Mouse (Mus musculus) adrenal gland (tissue): ENCODE results near the gene Plppr3.

Experiments used
- intact Hi-C: fragments of 180-260 bp; cut with DNase I; formaldehyde crosslinking; loops from one replicate; pipeline ENCODE4 v1.15.1; 2025
- long read RNA-seq, 2 experiments: library from polyadenylated mRNA; unstranded; transcript quantifications; one replicate each; pipeline ENCODE4 v2.0.0; 2020; ENCODE audit warnings: borderline replicate concordance in 1 of 2; ENCODE audit not compliant: insufficient replicate concordance in 1 of 2

The Plppr3 gene
- long read RNA-seq, experiment 1, partial matches to known transcripts: 0 of 1 reads
- long read RNA-seq, experiment 1, other reads (novel, unspliced or antisense): 0 of 1 reads
- long read RNA-seq, experiment 2, partial matches to known transcripts: 0 of 1 reads
- long read RNA-seq, experiment 2, other reads (novel, unspliced or antisense): 1 of 1 reads

DNA sequence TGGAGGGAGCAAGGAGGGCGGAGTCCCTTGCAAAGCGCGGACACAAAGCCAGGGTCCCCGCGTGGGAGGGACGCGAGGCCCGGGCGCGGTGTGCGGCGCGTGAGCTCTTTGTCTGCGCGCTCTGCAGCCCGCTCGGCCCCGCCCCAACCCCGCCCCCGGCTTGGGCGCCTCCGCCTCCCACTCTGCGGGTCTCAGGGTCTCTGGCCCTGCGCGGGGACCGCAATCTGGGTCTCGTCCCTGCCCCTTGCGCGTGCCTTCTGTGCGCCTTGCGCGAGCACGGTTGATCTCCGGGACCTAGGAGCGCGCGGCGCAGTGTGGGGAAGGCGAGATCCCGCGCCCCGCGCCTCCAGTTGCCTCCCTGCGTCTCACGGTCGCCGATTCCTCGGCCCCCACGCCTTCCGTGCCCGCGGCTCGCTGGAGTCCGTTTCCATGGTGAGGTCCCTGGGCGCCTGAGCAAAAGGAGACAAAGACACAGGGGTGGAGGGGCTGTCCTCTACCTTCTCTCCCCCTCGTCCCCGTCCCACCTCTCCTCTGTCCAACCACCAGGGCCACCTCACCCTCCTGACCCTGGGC lies at the start of gene Plppr3, which contains the start of gene Prtn3:
TSS of gene Plppr3 (minus strand) at position 345 of the 573 bp plus-strand sequence.
TSS of gene Prtn3 (plus strand) at position 187 of the 573 bp plus-strand sequence.
- intact Hi-C loops: no loop called here

DNA sequence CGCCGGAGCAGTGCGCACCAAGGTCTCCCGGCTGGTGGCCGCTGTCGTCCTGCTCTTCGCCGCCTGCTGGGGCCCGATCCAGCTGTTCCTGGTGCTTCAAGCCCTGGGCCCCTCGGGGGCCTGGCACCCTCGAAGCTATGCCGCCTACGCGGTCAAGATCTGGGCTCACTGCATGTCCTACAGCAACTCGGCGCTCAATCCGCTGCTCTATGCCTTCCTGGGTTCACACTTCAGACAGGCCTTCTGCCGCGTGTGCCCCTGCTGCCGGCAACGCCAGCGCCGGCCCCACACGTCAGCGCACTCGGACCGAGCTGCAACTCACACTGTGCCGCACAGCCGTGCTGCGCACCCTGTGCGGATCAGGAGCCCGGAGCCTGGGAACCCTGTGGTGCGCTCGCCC lies 47.1 kb upstream of the Plppr3 start:
- intact Hi-C loops: loop anchor here (5.0 kb wide), 1 partner anchor 39 kb away; no protein-coding TSS in a partner anchor

DNA sequence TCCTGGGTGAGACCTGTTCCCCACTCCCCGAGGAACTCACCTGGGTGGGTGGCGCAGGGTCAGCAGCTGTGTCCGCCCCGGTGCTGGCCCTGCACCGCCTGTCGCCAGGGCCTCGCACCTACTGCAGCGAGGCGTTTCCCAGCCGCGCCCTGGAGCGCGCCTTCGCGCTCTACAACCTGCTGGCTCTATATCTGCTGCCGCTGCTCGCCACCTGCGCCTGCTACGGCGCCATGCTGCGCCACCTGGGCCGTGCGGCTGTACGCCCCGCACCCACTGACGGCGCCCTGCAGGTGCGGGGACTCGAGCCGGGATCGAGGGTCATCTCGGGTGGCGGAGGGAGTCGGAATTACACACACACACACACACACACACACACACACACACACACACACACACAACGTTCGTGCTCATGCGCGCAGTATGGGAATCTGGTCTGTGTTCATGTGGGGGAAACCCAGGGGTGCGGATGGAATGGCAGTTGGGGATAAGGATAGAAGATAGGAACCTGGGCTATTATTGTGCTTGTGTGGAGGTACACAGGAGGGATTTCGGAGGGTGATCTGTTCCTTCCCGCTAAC lies 46.6 kb upstream of the Plppr3 start, which contains the start of gene R3hdm4:
TSS of gene R3hdm4 (minus strand) at position 251 of the 578 bp plus-strand sequence.
- intact Hi-C loops: loop anchor here (5.0 kb wide), 1 partner anchor 39 kb away; no protein-coding TSS in a partner anchor

GRCm38 (mm10) chr10:79920056-79920890 lies 45.8 kb upstream of the Plppr3 start:
- intact Hi-C loops: loop anchor here (5.0 kb wide), 1 partner anchor 38 kb away; no protein-coding TSS in a partner anchor

DNA sequence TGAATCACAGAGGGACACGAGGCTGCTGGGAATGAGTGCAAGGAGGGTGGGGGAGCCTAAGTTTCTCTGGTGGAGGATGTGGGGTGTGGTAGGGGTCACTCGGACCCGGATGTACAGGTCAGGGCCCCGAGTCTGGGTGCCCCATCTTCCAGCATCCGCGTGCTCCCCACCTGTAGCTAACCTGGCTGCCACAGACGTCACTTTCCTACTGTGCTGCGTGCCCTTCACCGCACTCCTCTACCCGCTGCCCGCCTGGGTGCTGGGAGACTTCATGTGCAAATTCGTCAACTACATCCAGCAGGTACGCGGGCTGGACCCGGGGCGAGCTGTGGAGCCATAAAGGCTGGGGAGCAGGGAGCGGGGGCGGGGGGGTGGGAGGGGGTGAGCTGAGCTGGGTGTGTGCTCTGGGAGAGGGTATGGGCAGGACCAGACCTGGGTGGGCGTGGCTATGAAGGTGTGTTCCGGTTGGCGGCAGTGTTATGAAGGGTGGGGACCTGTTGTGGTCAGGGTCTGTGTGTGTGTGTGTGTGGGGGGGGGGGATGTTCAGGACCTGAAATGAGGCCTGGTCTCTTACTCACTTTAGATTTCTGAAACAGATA lies 44.9 kb upstream of the Plppr3 start:
- intact Hi-C loops: no loop called here

DNA sequence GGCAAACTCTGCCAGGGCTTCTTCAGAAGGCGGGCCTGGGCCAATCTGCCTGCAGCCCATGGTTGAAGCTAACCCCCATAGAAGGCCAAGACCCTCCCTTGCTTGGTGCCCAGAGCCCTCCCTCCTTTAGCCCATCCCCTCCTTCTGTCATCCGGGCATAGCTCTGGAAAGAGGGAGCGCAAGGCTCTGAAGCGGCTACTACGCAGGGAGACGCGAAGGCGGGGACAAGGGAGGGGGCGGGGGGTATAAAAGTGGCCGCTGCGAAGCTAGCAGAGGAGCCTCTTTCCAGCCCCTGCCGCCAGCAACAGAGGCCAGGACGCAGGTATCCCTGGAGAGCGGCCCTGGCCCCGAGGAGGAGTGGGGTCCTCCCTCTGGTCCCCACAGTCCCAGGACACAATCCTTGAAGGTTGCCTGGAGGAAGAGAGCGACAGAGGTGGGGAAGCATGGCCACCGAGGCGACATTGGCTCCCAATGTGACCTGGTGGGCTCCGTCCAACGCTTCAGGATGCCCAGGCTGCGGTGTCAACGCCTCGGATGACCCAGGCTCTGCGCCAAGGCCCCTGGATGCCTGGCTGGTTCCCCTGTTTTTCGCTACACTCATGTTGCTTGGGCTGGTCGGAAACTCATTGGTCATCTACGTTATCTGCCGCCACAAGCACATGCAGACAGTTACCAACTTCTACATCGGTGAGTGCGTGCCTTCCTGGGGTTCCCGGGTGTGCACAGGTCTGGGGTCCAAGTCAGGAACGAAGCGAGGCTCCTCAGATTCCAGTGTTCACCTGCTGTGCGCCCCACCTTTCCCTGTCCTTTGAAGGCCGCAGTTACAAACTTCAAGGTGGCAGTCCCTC lies 44.0 kb upstream of the Plppr3 start:
- intact Hi-C loops: no loop called here

DNA sequence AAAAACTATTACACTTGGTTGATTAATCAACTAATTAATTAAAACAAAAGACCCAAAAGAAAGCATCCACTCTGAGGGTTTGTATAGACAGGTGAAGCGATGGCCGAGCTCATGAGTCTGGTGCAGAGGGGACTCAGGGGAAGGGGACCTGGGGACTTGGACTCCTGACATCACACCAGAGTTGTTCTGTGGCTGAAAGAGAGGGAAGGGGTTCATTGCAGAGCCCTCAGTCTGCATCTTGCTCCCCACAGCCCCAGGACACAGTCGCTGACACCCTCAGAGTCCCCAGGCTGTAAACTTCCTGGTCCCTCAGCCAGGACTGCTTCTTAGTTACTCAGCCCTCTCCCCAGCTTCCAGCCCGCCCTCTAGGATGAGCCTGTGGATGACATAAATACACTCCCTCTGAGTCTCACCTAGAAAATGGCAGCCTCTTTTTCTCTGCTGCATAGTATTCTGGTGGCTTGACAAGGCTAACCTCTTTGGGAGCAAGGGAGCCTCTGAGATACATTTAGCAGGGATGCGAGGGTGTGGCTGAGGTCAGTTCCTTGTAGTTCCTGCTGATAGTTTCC lies 43.2 kb upstream of the Plppr3 start:
- intact Hi-C loops: no loop called here

DNA sequence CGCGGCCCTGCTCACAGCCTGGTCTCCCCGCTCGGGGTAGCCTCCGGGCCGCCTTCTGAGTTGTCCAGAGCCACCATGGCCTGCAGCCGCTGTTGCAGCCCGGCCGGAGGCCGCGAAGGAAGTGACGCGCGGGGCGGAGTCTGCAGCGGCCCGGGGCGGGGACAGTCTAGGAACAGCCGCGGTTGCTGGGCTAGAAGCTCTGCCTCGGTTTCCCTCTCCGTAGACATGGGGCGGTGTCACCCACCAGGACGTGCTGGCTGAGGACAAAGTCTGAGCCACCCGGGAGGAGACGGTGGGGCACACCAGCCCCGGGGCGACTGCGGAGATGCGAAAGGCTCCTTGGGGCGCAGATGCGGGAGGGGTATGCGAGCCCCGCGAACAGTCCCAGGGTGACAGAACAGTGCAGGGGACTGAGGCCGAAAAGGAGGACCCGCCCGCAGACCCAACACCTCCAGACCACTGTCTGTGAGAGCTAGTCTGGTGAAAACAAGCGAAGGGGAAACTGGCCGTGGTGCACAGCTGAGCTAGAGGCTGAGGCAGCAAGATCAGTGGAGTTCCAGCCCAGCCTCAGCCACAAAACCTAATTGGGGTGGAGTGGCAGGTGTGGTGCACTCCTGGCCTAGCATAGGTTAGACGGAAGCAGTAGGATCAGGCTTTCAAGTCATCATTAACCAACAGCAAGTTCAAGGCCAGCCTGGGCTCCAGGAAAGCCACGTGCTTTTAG lies 42.5 kb upstream of the Plppr3 start, which contains the start of gene Kiss1r:
TSS of gene Kiss1r (plus strand) at position 164 of the 724 bp plus-strand sequence.
- intact Hi-C loops: no loop called here

- intact Hi-C loops: no loop called here
Observed at GRCm38 (mm10) chr10:79916081-79916480, 41.6 kb upstream of the Plppr3 start.

DNA sequence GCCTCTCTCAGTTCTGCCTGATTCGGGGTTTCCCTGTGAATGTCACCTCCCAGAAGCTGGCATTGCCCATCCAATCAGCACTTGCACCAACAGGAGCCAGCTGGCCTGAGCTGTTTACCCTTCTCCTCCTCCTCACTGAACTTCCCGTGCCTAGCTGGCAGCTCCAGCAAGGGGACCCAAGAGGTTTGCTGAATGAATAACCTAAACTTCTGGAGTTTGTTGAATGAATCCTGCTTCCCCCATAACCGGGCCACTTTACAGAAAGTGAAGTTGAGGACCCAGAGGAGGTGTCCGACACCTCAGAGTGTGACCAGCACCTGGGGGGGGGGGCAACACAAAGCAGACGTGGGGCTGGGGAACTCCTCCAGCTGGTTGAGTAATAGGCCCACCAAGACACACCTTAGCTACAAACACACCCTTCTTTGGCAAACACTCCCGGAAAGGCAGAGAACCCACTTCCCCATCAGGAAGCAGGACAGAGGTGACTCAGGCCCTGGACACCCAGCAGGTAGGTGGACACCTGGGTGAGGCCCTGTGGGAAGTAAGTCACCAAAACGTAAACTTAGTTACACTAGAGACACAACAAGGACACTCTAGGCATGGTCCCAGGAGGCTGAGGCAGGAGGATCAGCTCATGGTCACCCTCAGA lies 40.6 kb upstream of the Plppr3 start:
- intact Hi-C loops: no loop called here

GRCm38 (mm10) chr10:79914131-79914947 lies 39.9 kb upstream of the Plppr3 start:
- intact Hi-C loops: no loop called here

GRCm38 (mm10) chr10:79912412-79912811 lies 38.0 kb upstream of the Plppr3 start:
- intact Hi-C loops: no loop called here

GRCm38 (mm10) chr10:79910556-79910955 lies 36.1 kb upstream of the Plppr3 start, which contains the start of gene Gm26602:
TSS of gene Gm26602 (plus strand) at chr10:79910856.
- intact Hi-C loops: no loop called here

GRCm38 (mm10) chr10:79909092-79909922 lies 34.9 kb upstream of the Plppr3 start:
- intact Hi-C loops: no loop called here

GRCm38 (mm10) chr10:79908167-79909091 lies 34.0 kb upstream of the Plppr3 start, which contains the start of gene Med16:
TSS of gene Med16 (minus strand) at chr10:79908923.
- intact Hi-C loops: no loop called here

DNA sequence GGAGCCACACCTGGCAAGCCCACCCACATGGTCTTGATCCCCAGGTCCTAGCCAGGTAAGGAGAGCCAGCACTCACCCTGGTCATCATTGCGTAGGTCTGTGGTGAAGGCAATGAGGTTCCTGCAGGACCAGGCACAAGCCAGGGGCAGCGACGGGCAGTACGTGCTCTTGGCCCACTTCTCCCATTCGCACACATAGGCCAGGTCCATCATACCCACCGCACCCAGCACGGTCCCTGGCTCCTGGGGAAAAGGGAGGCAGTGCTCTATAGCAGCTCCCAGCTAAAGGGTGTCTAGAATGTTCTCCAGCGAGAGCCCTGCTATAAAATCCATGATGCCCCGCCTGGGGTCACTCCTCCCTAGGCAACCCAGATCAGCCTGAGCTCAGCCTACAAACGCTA lies 33.0 kb upstream of the Plppr3 start:
- intact Hi-C loops: no loop called here
